Mouse (Mus musculus): ENCODE measurements around the gene Stub1. TPM values are rescaled to one million over a fixed set of nuclear protein-coding genes. Genes with fewer than 3 reads are reported as not detected.
A peak's percentile ranks its signal among the peaks of the same experiment; 100 is the strongest.

Stub1 gene
- polyA plus RNA-seq, 1 experiment from 2014 or later = 343 TPM

DNA sequence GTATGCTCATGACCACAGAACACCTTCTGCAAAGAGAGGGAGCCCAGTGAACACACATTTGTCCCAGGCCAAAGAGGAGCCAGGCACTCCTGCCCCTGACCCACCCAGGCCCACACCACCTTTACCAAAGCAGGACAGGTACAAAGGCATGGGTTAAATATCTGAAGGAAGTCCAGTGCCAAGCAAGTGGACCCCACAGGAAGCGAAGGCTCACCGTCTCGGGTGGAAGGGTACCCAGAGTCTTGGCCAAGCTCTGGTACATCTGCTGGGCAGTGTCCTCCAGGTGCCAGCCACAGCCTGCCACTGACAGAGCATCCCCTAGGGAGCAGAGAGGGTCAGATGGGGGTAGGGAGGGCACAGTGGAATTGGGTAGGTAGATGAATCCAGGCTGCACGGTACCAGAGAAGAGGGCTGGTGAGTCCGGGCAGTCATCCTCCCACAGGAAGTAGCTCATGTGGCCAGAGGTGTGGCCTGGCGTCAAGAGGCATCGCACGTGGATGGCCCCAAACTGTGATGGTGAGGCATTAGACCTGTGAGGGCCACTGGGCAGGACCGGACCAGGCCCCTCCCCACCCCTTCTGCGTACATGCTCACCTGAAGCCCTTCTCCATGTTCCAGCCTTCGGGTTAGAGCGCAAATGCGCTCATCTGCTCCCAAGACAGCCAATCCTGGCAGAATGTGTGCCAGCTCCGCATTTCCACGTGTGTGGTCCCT lies 49.2 kb downstream of the Stub1 start:
- WGBS = 70% methylated on average over 15 of the region's 15 CpGs
- Histone ChIP-seq H3K36me3 (peaks cover 53% of the 10 kb centered on the region), H3K4me3 (replicated peaks) (peak overlapping the region; percentile 78), H3K9me3 (replicated peaks) (no peaks in the 10 kb centered on the region), H3K27me3 (no peaks in the 10 kb centered on the region), H3K4me2 (replicated peaks) (peak overlapping the region; percentile 69), H3K4me1 (peaks cover 28% of the 10 kb centered on the region), H3K27ac (replicated peaks) (no peak overlapping the region), H3K9ac (peak overlapping the region; percentile 70; the same call in 1 of the 2 replicates)
- no peak for ATAC-seq (ENCODE audit: insufficient number of reproducible peaks, low FRiP score, low TSS enrichment, low read depth)

DNA sequence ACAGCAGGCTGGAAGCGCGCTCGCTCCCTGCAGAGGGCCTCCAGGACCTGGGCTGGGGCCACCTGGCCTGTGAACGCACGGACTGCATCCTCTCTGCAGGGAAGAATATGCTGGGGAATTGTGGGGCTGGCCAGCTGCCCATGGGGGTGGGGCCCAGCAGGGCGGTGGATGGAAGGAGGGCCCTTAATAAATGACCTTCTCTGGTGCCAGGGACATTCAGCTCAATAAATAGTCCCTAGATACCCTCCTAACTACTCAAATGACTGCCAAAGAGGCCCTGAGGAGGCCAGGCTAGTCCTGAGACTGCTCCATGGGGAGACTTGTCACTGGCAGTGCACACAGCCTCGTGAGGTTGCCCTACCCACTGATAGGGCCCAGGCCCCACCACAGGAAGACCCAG lies 50.1 kb downstream of the Stub1 start:
- WGBS = 83% methylated on average over 7 of the region's 7 CpGs
- Histone ChIP-seq H3K27me3 (no peaks in the 10 kb centered on the region), H3K4me3 (replicated peaks) (no peak overlapping the region), H3K27ac (replicated peaks) (no peak overlapping the region), H3K4me1 (peaks cover 28% of the 10 kb centered on the region), H3K4me2 (replicated peaks) (no peak overlapping the region), H3K36me3 (peaks cover 56% of the 10 kb centered on the region), H3K9ac (no peak overlapping the region), H3K9me3 (replicated peaks) (no peaks in the 10 kb centered on the region)
- no peak for ATAC-seq (ENCODE audit: insufficient number of reproducible peaks, low FRiP score, low TSS enrichment, low read depth)

- peaks cover 63% of the 10 kb centered on the region for H3K36me3 ChIP-seq
- no peak overlapping the region for H3K4me3 ChIP-seq (replicated peaks)
- ATAC-seq (ENCODE audit: insufficient number of reproducible peaks, low FRiP score, low TSS enrichment, low read depth) = no peak
Measured at GRCm38 (mm10) chr17:25781339-25781738, 51.9 kb downstream of the Stub1 start.

More at GRCm38 (mm10) chr17:25781339-25781738, 51.9 kb downstream of the Stub1 start:
- 78% methylated on average over 6 of the region's 6 CpGs for WGBS
- Histone ChIP-seq H3K9ac (no peak overlapping the region), H3K27me3 (no peaks in the 10 kb centered on the region), H3K9me3 (replicated peaks) (no peaks in the 10 kb centered on the region), H3K4me2 (replicated peaks) (no peak overlapping the region), H3K27ac (replicated peaks) (no peak overlapping the region), H3K4me1 (peaks cover 28% of the 10 kb centered on the region)

Small RNA genes lying within 50 kb of the gene (microRNA-seq; reads per million reads assigned to microRNA genes)
- gene Mir3082 (ENCODE audit: borderline number of aligned reads) (not detected), gene Mir6966 (ENCODE audit: borderline number of aligned reads) (not detected)

Other genes with a start within 250 kb of the Stub1 start
- 23.7 and 44.9 TPM in 2 replicates for gene Gng13, start 116.2 kb downstream of the Stub1 start, polyA plus RNA-seq (2015; fragmentation: Nextera tagmentation; extraction: Ambion mirVana)
- gene Chtf18, start 106.0 kb downstream of the Stub1 start, polyA plus RNA-seq (2015; fragmentation: Nextera tagmentation; extraction: Ambion mirVana) = 22.6 and 24.5 TPM in 2 replicates
- gene Rpusd1, start 105.7 kb downstream of the Stub1 start, polyA plus RNA-seq (2015; fragmentation: Nextera tagmentation; extraction: Ambion mirVana) = 25.1 and 26.0 TPM in 2 replicates
- gene Mslnl, start 97.4 kb downstream of the Stub1 start, polyA plus RNA-seq (2015; fragmentation: Nextera tagmentation; extraction: Ambion mirVana) = 2.4 and 3.9 TPM in 2 replicates
- gene Msln, start 79.0 kb downstream of the Stub1 start, polyA plus RNA-seq (2015; fragmentation: Nextera tagmentation; extraction: Ambion mirVana) = 24.2 and 31.4 TPM in 2 replicates
- gene Narfl, start 59.6 kb downstream of the Stub1 start, polyA plus RNA-seq (2015; fragmentation: Nextera tagmentation; extraction: Ambion mirVana) = 26.9 and 27.1 TPM in 2 replicates
- 62.0 and 67.2 TPM in 2 replicates for gene Haghl, start 47.7 kb downstream of the Stub1 start, polyA plus RNA-seq (2015; fragmentation: Nextera tagmentation; extraction: Ambion mirVana)
- gene Ccdc78, start 46.8 kb downstream of the Stub1 start, polyA plus RNA-seq (2015; fragmentation: Nextera tagmentation; extraction: Ambion mirVana) = 2.9 and 4.8 TPM in 2 replicates
- 95.7 and 99.3 TPM in 2 replicates for gene Fam173a, start 40.5 kb downstream of the Stub1 start, polyA plus RNA-seq (2015; fragmentation: Nextera tagmentation; extraction: Ambion mirVana)
- not detected in 2 replicates for gene AC134908.4, start 37.7 kb downstream of the Stub1 start, polyA plus RNA-seq (2015; fragmentation: Nextera tagmentation; extraction: Ambion mirVana)
- gene Metrn, start 36.3 kb downstream of the Stub1 start, polyA plus RNA-seq (2015; fragmentation: Nextera tagmentation; extraction: Ambion mirVana) = 41.8 and 44.8 TPM in 2 replicates
- 3.8 and 4.0 TPM in 2 replicates for gene Fbxl16, start 24.3 kb downstream of the Stub1 start, polyA plus RNA-seq (2015; fragmentation: Nextera tagmentation; extraction: Ambion mirVana)
- 24.7 and 27.1 TPM in 2 replicates for gene Wdr24, start 9.8 kb downstream of the Stub1 start, polyA plus RNA-seq (2015; fragmentation: Nextera tagmentation; extraction: Ambion mirVana)
- gene Jmjd8, start 4.5 kb downstream of the Stub1 start, polyA plus RNA-seq (2015; fragmentation: Nextera tagmentation; extraction: Ambion mirVana) = 44.9 and 46.2 TPM in 2 replicates
- 2.7 and 3.2 TPM in 2 replicates for gene Rhbdl1, start 3.9 kb upstream of the Stub1 start, polyA plus RNA-seq (2015; fragmentation: Nextera tagmentation; extraction: Ambion mirVana)
- gene Gm20683, start 8.4 kb upstream of the Stub1 start, polyA plus RNA-seq (2015; fragmentation: Nextera tagmentation; extraction: Ambion mirVana) = 2.5 and 3.5 TPM in 2 replicates
- gene Rhot2, start 11.4 kb upstream of the Stub1 start, polyA plus RNA-seq (2015; fragmentation: Nextera tagmentation; extraction: Ambion mirVana) = 24.5 and 25.8 TPM in 2 replicates
- gene Wdr90, start 28.1 kb upstream of the Stub1 start, polyA plus RNA-seq (2015; fragmentation: Nextera tagmentation; extraction: Ambion mirVana) = 21.5 and 32.1 TPM in 2 replicates
- gene Mcrip2, start 35.4 kb upstream of the Stub1 start, polyA plus RNA-seq (2015; fragmentation: Nextera tagmentation; extraction: Ambion mirVana) = 13.4 and 15.7 TPM in 2 replicates
- 49.6 and 51.8 TPM in 2 replicates for gene Mettl26, start 41.7 kb upstream of the Stub1 start, polyA plus RNA-seq (2015; fragmentation: Nextera tagmentation; extraction: Ambion mirVana)
- 0.62 and 0.83 TPM in 2 replicates for gene Wfikkn1, start 47.5 kb upstream of the Stub1 start, polyA plus RNA-seq (2015; fragmentation: Nextera tagmentation; extraction: Ambion mirVana)
- 35.8 and 38.9 TPM in 2 replicates for gene Rab40c, start 86.3 kb upstream of the Stub1 start, polyA plus RNA-seq (2015; fragmentation: Nextera tagmentation; extraction: Ambion mirVana)
- gene Pigq, start 111.5 kb upstream of the Stub1 start, polyA plus RNA-seq (2015; fragmentation: Nextera tagmentation; extraction: Ambion mirVana) = 51.1 and 58.4 TPM in 2 replicates
- gene Nhlrc4, start 111.6 kb upstream of the Stub1 start, polyA plus RNA-seq (2015; fragmentation: Nextera tagmentation; extraction: Ambion mirVana) = 2.7 and 5.8 TPM in 2 replicates
- 0.24 and 0.28 TPM in 2 replicates for gene A930017K11Rik, start 119.2 kb upstream of the Stub1 start, polyA plus RNA-seq (2015; fragmentation: Nextera tagmentation; extraction: Ambion mirVana)
- gene Capn15, start 152.4 kb upstream of the Stub1 start, polyA plus RNA-seq (2015; fragmentation: Nextera tagmentation; extraction: Ambion mirVana) = 24.5 and 29.8 TPM in 2 replicates
- 18.3 and 19.6 TPM in 2 replicates for gene Rab11fip3, start 236.2 kb upstream of the Stub1 start, polyA plus RNA-seq (2015; fragmentation: Nextera tagmentation; extraction: Ambion mirVana)